Mouse (Mus musculus) brain, embryonic 14.5 days (tissue): ENCODE data around the gene Iqsec1.

Experiments used
- CTCF ChIP-seq: fragments of 200-500 bp; IDR thresholded peaks from 2 replicates; pipeline ENCODE4 v1.5.1; 2012; ENCODE audit warnings: inconsistent platforms, mild to moderate bottlenecking, moderate library complexity, borderline replicate concordance; ENCODE audit not compliant: insufficient read depth, insufficient read length; ENCODE audit errors: extremely low read depth
- POLR2A ChIP-seq: fragments of 200-500 bp; IDR thresholded peaks from 2 replicates; pipeline ENCODE4 v1.6.1; 2012; ENCODE audit warnings: mild to moderate bottlenecking, inconsistent platforms, borderline replicate concordance; ENCODE audit not compliant: poor library complexity, insufficient read depth, insufficient read length, severe bottlenecking; ENCODE audit errors: extremely low read depth

- no peak for TF ChIP-seq POLR2A
- TF ChIP-seq CTCF, result peak; percentile 89
Measured at GRCm38 (mm10) chr6:90606538-90606937, 381.9 kb downstream of the Iqsec1 start.
